Mouse (Mus musculus) CH12.LX (cell line): ENCODE results near the gene Pde6g. TPM values are rescaled to one million over a fixed set of nuclear protein-coding genes. Genes with fewer than 3 reads are reported as not detected.
A peak's percentile ranks its signal among the peaks of the same experiment; 100 is the strongest.

Experiments used
- DNase-seq: peaks from one replicate; pipeline ENCODE4 v3.0.0-alpha.2; 2013; ENCODE audit errors: extremely low read depth
- H3K27ac ChIP-seq: 2 replicates; pipeline ENCODE4 v1.5.1; 2012; ENCODE audit warnings: low read depth, mild to moderate bottlenecking, control low read depth, moderate library complexity; ENCODE audit not compliant: insufficient read depth
- H3K27me3 ChIP-seq: replicated peaks from 2 replicates; pipeline ENCODE3; 2012; ENCODE audit warnings: inconsistent platforms
- H3K36me3 ChIP-seq, 2 experiments: replicated peaks in 1 of 2; 2 replicates each; pipeline versions ENCODE3 to v1.6.1; 2012; ENCODE audit warnings: inconsistent platforms in 1 of 2, low read length in 1 of 2, mild to moderate bottlenecking in 1 of 2, mixed read lengths in 1 of 2, moderate library complexity in 1 of 2; ENCODE audit not compliant: control insufficient read depth in 1 of 2, insufficient read depth in 1 of 2
- H3K4me1 ChIP-seq, 2 experiments: 2 replicates each; pipeline ENCODE4 v1.6.1; 2012; ENCODE audit warnings: inconsistent platforms in 1 of 2, moderate library complexity in 1 of 2; ENCODE audit not compliant: insufficient read depth in 2 of 2, control insufficient read depth in 1 of 2
- H3K4me2 ChIP-seq: 2 replicates; pipeline ENCODE4 v1.6.1; 2012; ENCODE audit warnings: low read depth, mild to moderate bottlenecking, control low read depth; ENCODE audit not compliant: poor library complexity, insufficient read depth, severe bottlenecking
- H3K4me3 ChIP-seq, 3 experiments: fragments of 150-350 bp in 1 of 3; sonication (generic) in 1 of 3; replicated peaks in 1 of 3; 2 replicates each; pipeline versions ENCODE3 to v1.5.1; 2011 to 2012; ENCODE audit warnings: low read depth in 2 of 3, low read length in 2 of 3, mild to moderate bottlenecking in 2 of 3, moderate library complexity in 2 of 3, control low read depth in 1 of 3, improper control_type of control experiment in 1 of 3, inconsistent platforms in 1 of 3, mixed read lengths in 1 of 3; ENCODE audit not compliant: poor library complexity in 1 of 3
- H3K79me2 ChIP-seq: replicated peaks from 2 replicates; pipeline ENCODE4 v1.6.1; 2012; ENCODE audit warnings: mild to moderate bottlenecking, moderate library complexity; ENCODE audit not compliant: control insufficient read depth, poor library complexity, insufficient read depth, severe bottlenecking; ENCODE audit errors: extremely low read depth
- H3K9ac ChIP-seq: 2 replicates; pipeline ENCODE4 v1.6.1; 2012; ENCODE audit warnings: low read depth, mild to moderate bottlenecking, control low read depth, moderate library complexity; ENCODE audit not compliant: insufficient read depth
- H3K9me3 ChIP-seq: replicated peaks from 2 replicates; pipeline ENCODE3; 2012; ENCODE audit warnings: low read length, inconsistent platforms, mixed read lengths
- CHD2 ChIP-seq: IDR thresholded peaks from 2 replicates; pipeline ENCODE4 v1.6.1; 2011; ENCODE audit warnings: low read length, improper control_type of control experiment
- CTCF ChIP-seq, 2 experiments: IDR thresholded peaks in 1 of 2; conservative IDR thresholded peaks in 1 of 2; 2 replicates each; pipeline ENCODE4 v1.5.1; 2011 to 2012; ENCODE audit warnings: low read depth in 2 of 2, low read length in 2 of 2, improper control_type of control experiment in 1 of 2, inconsistent platforms in 1 of 2, mild to moderate bottlenecking in 1 of 2, moderate library complexity in 1 of 2
- E2F4 ChIP-seq: IDR thresholded peaks from 2 replicates; pipeline ENCODE4 v1.6.1; 2011; ENCODE audit warnings: low read depth, low read length, improper control_type of control experiment; ENCODE audit not compliant: insufficient replicate concordance
- EP300 ChIP-seq: IDR thresholded peaks from 2 replicates; pipeline ENCODE4 v1.6.1; 2011; ENCODE audit warnings: low read length, improper control_type of control experiment
- HCFC1 ChIP-seq: IDR thresholded peaks from 2 replicates; pipeline ENCODE4 v1.6.1; 2012; ENCODE audit warnings: low read depth, mild to moderate bottlenecking, inconsistent platforms, low read length, improper control_type of control experiment
- KAT2A ChIP-seq: IDR thresholded peaks from 2 replicates; pipeline ENCODE4 v1.6.1; 2012; ENCODE audit warnings: low read length, improper control_type of control experiment, inconsistent platforms; ENCODE audit not compliant: insufficient replicate concordance
- MXI1 ChIP-seq: IDR thresholded peaks from 2 replicates; pipeline ENCODE4 v1.6.1; 2011; ENCODE audit warnings: mild to moderate bottlenecking, low read depth, low read length, improper control_type of control experiment
- MYC ChIP-seq: IDR thresholded peaks from 2 replicates; pipeline ENCODE4 v1.6.1; 2011; ENCODE audit warnings: low read depth, mild to moderate bottlenecking, improper control_type of control experiment, low read length
- NELFE ChIP-seq: IDR thresholded peaks from 2 replicates; pipeline ENCODE4 v1.6.1; 2011; ENCODE audit warnings: low read depth, low read length, improper control_type of control experiment
- NRF1 ChIP-seq: IDR thresholded peaks from 2 replicates; pipeline ENCODE4 v1.6.1; 2014; ENCODE audit warnings: low read depth, mild to moderate bottlenecking, inconsistent platforms, low read length, improper control_type of control experiment, moderate library complexity
- POLR2A ChIP-seq: IDR thresholded peaks from 2 replicates; pipeline ENCODE4 v1.6.1; 2011; ENCODE audit warnings: low read depth, mild to moderate bottlenecking, improper control_type of control experiment, low read length
- POLR2AphosphoS2 ChIP-seq: IDR thresholded peaks from 2 replicates; pipeline ENCODE4 v1.6.1; 2011; ENCODE audit warnings: low read depth, low read length, improper control_type of control experiment
- SIN3A ChIP-seq: IDR thresholded peaks from 2 replicates; pipeline ENCODE4 v1.6.1; 2012; ENCODE audit warnings: low read length, improper control_type of control experiment, inconsistent platforms
- TCF12 ChIP-seq: IDR thresholded peaks from 2 replicates; pipeline ENCODE4 v1.6.1; 2014; ENCODE audit warnings: low read depth, mild to moderate bottlenecking, inconsistent platforms, low read length, improper control_type of control experiment
- USF1 ChIP-seq: IDR thresholded peaks from 2 replicates; pipeline ENCODE4 v1.6.1; 2014; ENCODE audit warnings: low read depth, mild to moderate bottlenecking, inconsistent platforms, low read length, improper control_type of control experiment
- ZKSCAN1 ChIP-seq: IDR thresholded peaks from 2 replicates; pipeline ENCODE4 v1.6.1; 2012; ENCODE audit warnings: low read depth, inconsistent platforms, low read length, improper control_type of control experiment, borderline replicate concordance
- dilution Hi-C: fragments of 300-500 bp; cut with MboI; formaldehyde crosslinking; loops from 2 replicates; pipeline ENCODE4 v1.14.3; 2020; ENCODE audit warnings: low sequenced_read_pairs; ENCODE audit not compliant: extremely low pct_unique_long_range_greater_than_20kb, extremely low pct_ligation_motif_present
- in situ Hi-C: fragments of 300-500 bp; cut with MboI; formaldehyde crosslinking; loops from 3 replicates; pipeline ENCODE4 v1.14.3; 2019; ENCODE audit warnings: low sequenced_read_pairs, low pct_ligation_motif_present, low pct_unique_long_range_greater_than_20kb, mixed read lengths
- polyA plus RNA-seq: library from polyadenylated mRNA; unstranded; fragments of >175 nt; gene quantifications from 2 replicates; pipeline ENCODE4 v1.2.1, GENCODE M21; 2012; ENCODE audit warnings: low read depth; ENCODE audit not compliant: insufficient read length
- total RNA-seq, 2 experiments: library from RNA; depleted of rRNA; stranded (reverse); fragments of 300-350 nt in 1 of 2; fragments of >200 nt in 1 of 2; gene quantifications; 2 replicates each; pipeline ENCODE4 v1.2.3; 2012 to 2014

Gene Pde6g
- total and polyA plus RNA-seq, 3 experiments = 0.34 TPM; not detected in 1

DNA sequence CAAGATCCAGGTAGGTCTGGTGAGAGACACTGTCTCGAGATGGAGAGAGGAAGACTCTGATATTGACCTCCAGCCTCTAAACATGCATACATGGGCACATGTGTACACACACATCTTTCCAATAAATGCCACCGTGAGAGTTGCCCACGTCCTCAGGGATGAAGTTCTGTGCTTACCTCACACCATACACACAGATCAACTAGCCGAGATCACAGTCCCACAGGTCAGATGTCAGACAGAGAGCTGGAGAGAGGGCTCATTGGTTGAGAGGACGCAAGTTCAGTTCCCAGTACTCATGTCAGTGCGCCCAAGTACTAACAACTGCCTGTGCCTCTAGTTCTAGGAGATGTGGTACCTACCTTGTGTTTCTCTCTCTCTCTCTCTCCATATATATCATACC, 47.7 kb upstream of the Pde6g start:
- Histone ChIP-seq H3K79me2 (no peaks in the 10 kb centered on the region), H3K27me3 (no peaks in the 10 kb centered on the region), H3K27ac (no peak overlapping the region), H3K9ac (no peak overlapping the region), H3K9me3 (no peaks in the 10 kb centered on the region), H3K4me2 (no peak overlapping the region), H3K4me1 (no peaks in the 10 kb centered on the region), H3K4me3 (no peak overlapping the region), H3K36me3 (peaks cover 26 to 39% of the 10 kb centered on the region in 2 experiments)
- in situ Hi-C loops (no loop called here), dilution Hi-C loops (no loop called here)
- no peak for TF ChIP-seq SIN3A
- TF ChIP-seq NRF1 = no peak
- TF ChIP-seq NELFE = no peak
- no peak for TF ChIP-seq CHD2
- no peak for TF ChIP-seq ZKSCAN1
- TF ChIP-seq MXI1 = no peak
- TF ChIP-seq TCF12 = no peak
- no peak for TF ChIP-seq MYC
- TF ChIP-seq CTCF (conservative IDR thresholded peaks at IDR 0.05 in 1 of 2, IDR thresholded peaks at IDR 0.05 in 1 of 2; ENCODE audit: low read depth in 2 of 2, low read length in 2 of 2) = no peak
- TF ChIP-seq HCFC1 = no peak
- no peak for TF ChIP-seq KAT2A
- no peak for TF ChIP-seq EP300
- no peak for TF ChIP-seq E2F4
- no peak for TF ChIP-seq USF1
- DNase-seq = no peak

DNA sequence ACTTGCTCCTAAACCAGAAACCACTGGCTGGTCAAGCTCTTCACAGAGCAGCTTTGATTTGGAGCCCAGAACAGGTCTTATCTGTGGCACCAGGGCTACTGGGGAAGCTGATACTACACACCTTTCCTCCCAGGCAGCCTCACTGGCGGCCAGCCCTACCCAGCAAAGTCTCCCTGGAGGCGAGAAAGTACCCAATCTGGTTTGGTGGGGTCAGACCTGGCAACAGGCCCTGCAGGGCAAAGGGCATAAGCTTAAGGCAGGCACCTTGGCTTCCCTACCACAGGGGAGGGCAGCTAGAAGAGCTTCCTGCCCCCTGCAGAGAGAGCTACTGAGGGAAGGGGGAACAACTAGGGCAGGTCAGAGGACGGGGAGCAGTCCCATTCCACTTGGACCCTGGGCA, 47.1 kb upstream of the Pde6g start:
- H3K27ac ChIP-seq = no peak overlapping the region
- H3K9ac ChIP-seq = no peak overlapping the region
- no peaks in the 10 kb centered on the region for H3K4me1 ChIP-seq
- H3K4me2 ChIP-seq = no peak overlapping the region
- no peaks in the 10 kb centered on the region for H3K9me3 ChIP-seq
- peaks cover 32 to 46% of the 10 kb centered on the region in 2 experiments for H3K36me3 ChIP-seq
- in situ Hi-C loops (no loop called here), dilution Hi-C loops (no loop called here)
- H3K79me2 ChIP-seq = no peaks in the 10 kb centered on the region
- no peaks in the 10 kb centered on the region for H3K27me3 ChIP-seq
- TF ChIP-seq HCFC1 (no peak), CHD2 (peak; percentile 41; the same call in 1 of the 2 replicates), POLR2A (peak; percentile 35; the same call in 1 of the 2 replicates), POLR2AphosphoS2 (0 out of 2 replicates have a peak, but pooled peaks have one; percentile 67)
- DNase-seq = no peak
- H3K4me3 ChIP-seq = no peak overlapping the region

DNA sequence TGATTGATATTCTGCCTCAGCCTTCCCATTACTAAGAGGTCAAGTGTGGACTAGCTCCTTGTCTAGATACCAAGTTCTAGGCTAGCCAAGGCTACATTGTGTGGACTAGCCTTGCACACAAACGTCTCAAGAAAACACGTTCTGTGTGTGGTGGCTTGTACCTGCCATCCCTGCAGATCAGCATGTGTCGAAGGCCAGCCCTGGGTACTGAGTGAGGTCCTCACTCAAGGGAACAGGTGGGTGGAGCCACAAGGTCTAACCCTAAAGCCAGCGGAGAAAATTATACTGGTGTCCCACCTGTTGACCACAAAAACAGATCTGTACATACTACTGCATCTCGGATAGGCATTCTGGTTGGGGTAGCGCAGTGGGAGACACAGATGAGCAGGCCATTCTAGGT, 46.6 kb upstream of the Pde6g start:
- Histone ChIP-seq H3K4me3 (no peak overlapping the region), H3K36me3 (peaks cover 35 to 50% of the 10 kb centered on the region in 2 experiments), H3K4me2 (no peak overlapping the region), H3K9me3 (no peaks in the 10 kb centered on the region), H3K9ac (no peak overlapping the region), H3K27ac (no peak overlapping the region), H3K27me3 (no peaks in the 10 kb centered on the region), H3K79me2 (no peaks in the 10 kb centered on the region), H3K4me1 (no peaks in the 10 kb centered on the region)
- dilution Hi-C loops = no loop called here
- TF ChIP-seq POLR2AphosphoS2 (0 out of 2 replicates have a peak, but pooled peaks have one; percentile 18), E2F4 (no peak)
- in situ Hi-C loops = no loop called here
- DNase-seq = no peak
